Mouse (Mus musculus): ENCODE results near the gene Slc10a7. TPM values are rescaled to one million over a fixed set of nuclear protein-coding genes. Genes with fewer than 3 reads are reported as not detected.

Gene Slc10a7
- total and polyA plus RNA-seq, 2 experiments from 2014 or later = 5.7 to 11.8 TPM

DNA sequence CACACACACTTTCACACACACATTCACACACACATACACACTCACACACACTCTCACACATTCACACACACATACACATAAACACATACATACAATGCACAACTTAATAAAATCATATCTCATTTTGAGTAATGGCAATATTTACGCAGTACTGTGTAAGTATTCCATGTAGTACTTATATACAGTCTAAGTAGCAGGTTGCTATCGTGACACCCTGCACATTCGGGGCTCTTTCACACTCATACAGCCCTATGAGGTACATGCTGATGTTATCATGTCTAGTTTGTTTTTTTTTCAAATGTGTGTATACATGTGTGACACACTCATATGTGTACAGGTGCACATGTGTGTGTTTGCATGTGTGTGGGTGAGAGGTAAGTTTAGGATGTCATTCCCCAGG, 261.4 kb downstream of the Slc10a7 start:
- Histone ChIP-seq H3K27ac (ENCODE audit: low read depth, low read length) (no peak overlapping the region), H3K36me3 (ENCODE audit: insufficient read depth) (no peaks in the 10 kb centered on the region), H3K27me3 (ENCODE audit: insufficient read depth, low read length) (no peaks in the 10 kb centered on the region), H3K4me3 (ENCODE audit: low read depth, low read length) (no peak overlapping the region), H3K4me2 (ENCODE audit: low read depth) (no peak overlapping the region), H3K4me1 (ENCODE audit: insufficient read depth) (no peaks in the 10 kb centered on the region), H3K9ac (no peak overlapping the region), H3K9me3 (ENCODE audit: low read length) (no peaks in the 10 kb centered on the region)
- DNase-seq (no peak), ATAC-seq (no peak)
- TF ChIP-seq CTCF (IDR thresholded peaks at IDR 0.05; ENCODE audit: low read depth) = no peak
- 97% methylated on average over 3 of the region's 3 CpGs for whole genome bisulfite sequencing

DNA sequence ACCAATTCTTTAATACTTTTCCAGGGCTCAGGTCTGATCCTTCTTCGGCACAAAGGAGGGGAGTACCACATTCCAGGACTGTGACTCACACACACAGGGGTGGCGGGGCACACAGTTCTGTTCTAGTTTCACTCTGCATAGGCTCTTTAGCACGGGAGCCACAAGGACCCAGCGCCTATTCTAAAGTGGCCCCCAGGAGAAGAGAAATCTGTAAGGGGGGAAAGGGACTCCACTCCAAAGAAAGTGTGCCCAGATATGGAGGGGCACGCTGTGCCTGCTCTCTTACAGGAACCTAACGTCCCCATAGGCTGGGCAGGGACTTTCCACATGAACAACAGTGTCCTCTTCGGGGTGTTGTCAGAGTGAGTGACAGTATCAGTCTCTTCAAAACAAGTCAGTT, 262.1 kb downstream of the Slc10a7 start:
- no peak overlapping the region for H3K4me2 ChIP-seq (ENCODE audit: low read depth)
- no peak for TF ChIP-seq CTCF (IDR thresholded peaks at IDR 0.05; ENCODE audit: low read depth)
- ATAC-seq = no peak
- no peaks in the 10 kb centered on the region for H3K27me3 ChIP-seq (ENCODE audit: insufficient read depth, low read length)
- no peak for DNase-seq
- H3K9ac ChIP-seq = no peak overlapping the region
- WGBS = 62% methylated on average over 7 of the region's 7 CpGs
- no peaks in the 10 kb centered on the region for H3K9me3 ChIP-seq (ENCODE audit: low read length)
- H3K36me3 ChIP-seq (ENCODE audit: insufficient read depth) = no peaks in the 10 kb centered on the region
- H3K4me3 ChIP-seq (ENCODE audit: low read depth, low read length) = no peak overlapping the region
- H3K27ac ChIP-seq (ENCODE audit: low read depth, low read length) = no peak overlapping the region
- H3K4me1 ChIP-seq (ENCODE audit: insufficient read depth) = no peaks in the 10 kb centered on the region

DNA sequence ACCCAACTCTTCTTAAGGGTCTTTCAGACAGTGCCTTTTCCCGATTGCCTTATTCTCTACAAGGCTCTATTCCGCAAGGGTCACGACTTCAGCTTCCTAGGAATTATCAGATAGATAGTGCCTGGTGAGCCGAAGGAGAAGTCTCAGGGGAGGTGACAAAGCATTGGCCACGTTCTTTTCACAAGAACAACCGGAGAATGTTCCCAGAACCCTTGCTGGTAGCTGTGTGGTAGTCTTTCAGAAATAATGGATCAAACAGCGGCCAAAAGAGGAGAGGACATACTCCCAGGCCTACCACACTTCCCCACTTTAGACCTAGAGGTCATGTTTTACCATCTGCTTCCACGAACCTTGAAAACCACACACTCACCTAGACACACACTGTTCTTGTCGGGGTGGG, 267.7 kb downstream of the Slc10a7 start:
- Histone ChIP-seq H3K4me1 (ENCODE audit: insufficient read depth) (no peaks in the 10 kb centered on the region), H3K9me3 (ENCODE audit: low read length) (no peaks in the 10 kb centered on the region), H3K9ac (no peak overlapping the region), H3K4me3 (ENCODE audit: low read depth, low read length) (no peak overlapping the region), H3K4me2 (ENCODE audit: low read depth) (no peak overlapping the region), H3K27me3 (ENCODE audit: insufficient read depth, low read length) (no peaks in the 10 kb centered on the region), H3K36me3 (ENCODE audit: insufficient read depth) (no peaks in the 10 kb centered on the region), H3K27ac (ENCODE audit: low read depth, low read length) (no peak overlapping the region)
- 95% methylated on average over 9 of the region's 9 CpGs for WGBS
- DNase-seq (no peak), ATAC-seq (no peak)
- TF ChIP-seq CTCF (IDR thresholded peaks at IDR 0.05; ENCODE audit: low read depth) = no peak

Other genes with a start within 250 kb of the Slc10a7 start
- gene Pou4f2, start 72.7 kb upstream of the Slc10a7 start, total RNA-seq (2014; rRNA removed) = not detected in 2 replicates
- not detected in 2 replicates for gene Pou4f2, start 72.7 kb upstream of the Slc10a7 start, polyA plus RNA-seq (2015; fragmentation: Nextera tagmentation; extraction: Ambion mirVana)
- gene Rbmxl1, start 448 bp upstream of the Slc10a7 start, total RNA-seq (2014; rRNA removed) = 95.6 and 111 TPM in 2 replicates
- gene Rbmxl1, start 448 bp upstream of the Slc10a7 start, polyA plus RNA-seq (2015; fragmentation: Nextera tagmentation; extraction: Ambion mirVana) = 159 and 163 TPM in 2 replicates